Mouse (Mus musculus) midbrain, postnatal 0 days (tissue): Measurements from ENCODE around the gene Tha1. TPM values are rescaled to one million over a fixed set of nuclear protein-coding genes. Genes with fewer than 3 reads are reported as not detected.

Experiments used
- ATAC-seq: fragments of 200-750 bp; cut with Nextera tagmentation; 2 replicates; pipeline ENCODE4 v1.8.0; 2017; ENCODE audit warnings: moderate number of reproducible peaks, mild to moderate bottlenecking, moderate TSS enrichment, moderate library complexity; ENCODE audit not compliant: low FRiP score
- DNase-seq: peaks from one replicate; pipeline ENCODE4 v3.0.0-alpha.2; 2015; ENCODE audit warnings: low spot score
- H3K27ac ChIP-seq: fragments of 300-500 bp; sonication (generic); 2 replicates; pipeline ENCODE4 v1.5.1; 2014; ENCODE audit warnings: low read depth, mild to moderate bottlenecking, low read length, mixed read lengths
- H3K27me3 ChIP-seq: fragments of 300-500 bp; sonication (generic); 2 replicates; pipeline ENCODE4 v1.6.1; 2014; ENCODE audit warnings: low read length, control low read depth, mixed read lengths; ENCODE audit not compliant: insufficient read depth
- H3K36me3 ChIP-seq: fragments of 300-500 bp; sonication (generic); 2 replicates; pipeline ENCODE4 v1.6.1; 2014; ENCODE audit warnings: low read length, control low read depth, mixed read lengths; ENCODE audit not compliant: insufficient read depth
- H3K4me1 ChIP-seq: fragments of 300-500 bp; sonication (generic); 2 replicates; pipeline ENCODE4 v1.6.1; 2014; ENCODE audit warnings: mild to moderate bottlenecking, control low read depth, antibody characterized with exemption, low read length, mixed read lengths; ENCODE audit not compliant: insufficient read depth
- H3K4me2 ChIP-seq: fragments of 300-500 bp; sonication (generic); 2 replicates; pipeline ENCODE4 v1.6.1; 2014; ENCODE audit warnings: low read depth, mild to moderate bottlenecking, low read length, mixed read lengths; ENCODE audit not compliant: poor library complexity, severe bottlenecking
- H3K4me3 ChIP-seq: fragments of 300-500 bp; sonication (generic); 2 replicates; pipeline ENCODE4 v1.5.1; 2014; ENCODE audit warnings: low read depth, mild to moderate bottlenecking, low read length, moderate library complexity
- H3K9ac ChIP-seq: fragments of 300-500 bp; sonication (generic); replicated peaks from 2 replicates; pipeline ENCODE4 v1.6.1; 2014; ENCODE audit warnings: mild to moderate bottlenecking, low read length, moderate library complexity, mixed read lengths; ENCODE audit not compliant: poor library complexity, severe bottlenecking
- H3K9me3 ChIP-seq: fragments of 300-500 bp; sonication (generic); 2 replicates; pipeline ENCODE4 v1.6.1; 2016; ENCODE audit warnings: low read length, control low read depth
- CTCF ChIP-seq: IDR thresholded peaks from 2 replicates; pipeline ENCODE4 v1.5.1; 2016; ENCODE audit warnings: antibody characterized with exemption, mild to moderate bottlenecking
- WGBS: fragments of 180-500 bp; shearing (Covaris S2); extraction: QIAGEN DNeasy Blood & Tissue Kit; methylation state at CpG from one replicate; pipeline ENCODE4 v1.1.7; 2014; 5-methylcytosine and 5-hydroxymethylcytosine counted together
- polyA plus RNA-seq: library from polyadenylated mRNA; unstranded; fragments of >200 nt; fragmentation: Nextera tagmentation; extraction: Ambion mirVana; gene quantifications from 2 replicates; pipeline ENCODE4 v1.2.1, GENCODE M21; 2015
- total RNA-seq: library from RNA; depleted of rRNA; stranded (reverse); fragments of >200 nt; gene quantifications from 2 replicates; pipeline ENCODE4 v1.2.3, GENCODE M21; 2014; rRNA removed

Tha1 gene
- total and polyA plus RNA-seq, 2 experiments from 2014 or later = 3.0 to 3.8 TPM

- Histone ChIP-seq H3K4me3 (no peak overlapping the region), H3K9me3 (no peaks in the 10 kb centered on the region), H3K27ac (no peak overlapping the region), H3K36me3 (no peaks in the 10 kb centered on the region), H3K9ac (no peak overlapping the region), H3K27me3 (no peaks in the 10 kb centered on the region), H3K4me2 (no peak overlapping the region), H3K4me1 (0 out of 2 replicates have a peak, but pooled peaks cover 1% of the 10 kb centered on the region)
- WGBS = 100% methylated on average over 7 of the region's 7 CpGs
- TF ChIP-seq CTCF = no peak
- DNase-seq (no peak), ATAC-seq (no peak)
Observed at GRCm38 (mm10) chr11:117820173-117820572, 53.1 kb downstream of the Tha1 start.

GRCm38 (mm10) chr11:117819095-117819494, 54.2 kb downstream of the Tha1 start:
- DNase-seq (no peak), ATAC-seq (no peak)
- Histone ChIP-seq H3K27me3 (no peaks in the 10 kb centered on the region), H3K27ac (no peak overlapping the region), H3K4me2 (no peak overlapping the region), H3K9me3 (no peaks in the 10 kb centered on the region), H3K4me1 (no peaks in the 10 kb centered on the region), H3K9ac (no peak overlapping the region), H3K4me3 (no peak overlapping the region), H3K36me3 (no peaks in the 10 kb centered on the region)
- 58% methylated on average over 8 of the region's 8 CpGs for WGBS
- no peak for TF ChIP-seq CTCF

Other genes with a start within 250 kb of the Tha1 start
- gene Tnrc6c, start 219.2 kb downstream of the Tha1 start, total RNA-seq = 78.4 and 79.8 TPM in 2 replicates
- gene Tnrc6c, start 219.2 kb downstream of the Tha1 start, polyA plus RNA-seq = 22.8 and 26.5 TPM in 2 replicates
- gene Tmc8, start 91.4 kb downstream of the Tha1 start, total RNA-seq = 0.33 and 3.2 TPM in 2 replicates
- 0.79 and 1.2 TPM in 2 replicates for gene Tmc8, start 91.4 kb downstream of the Tha1 start, polyA plus RNA-seq
- gene Tmc6, start 91.3 kb downstream of the Tha1 start, total RNA-seq = 2.8 and 3.9 TPM in 2 replicates
- gene Tmc6, start 91.3 kb downstream of the Tha1 start, polyA plus RNA-seq = 2.2 and 3.1 TPM in 2 replicates
- gene 6030468B19Rik, start 75.8 kb downstream of the Tha1 start, total RNA-seq = not detected in 2 replicates
- not detected in 2 replicates for gene 6030468B19Rik, start 75.8 kb downstream of the Tha1 start, polyA plus RNA-seq
- 2.4 TPM in 1 of 2 replicates, not detected in the other for gene Gm20708, start 63.8 kb downstream of the Tha1 start, total RNA-seq
- gene Gm20708, start 63.8 kb downstream of the Tha1 start, polyA plus RNA-seq = 1.2 and 2.7 TPM in 2 replicates
- gene Syngr2, start 63.8 kb downstream of the Tha1 start, total RNA-seq = 18.8 and 25.3 TPM in 2 replicates
- 14.0 and 14.6 TPM in 2 replicates for gene Syngr2, start 63.8 kb downstream of the Tha1 start, polyA plus RNA-seq
- gene Afmid, start 47.6 kb downstream of the Tha1 start, total RNA-seq = 5.1 and 11.1 TPM in 2 replicates
- 9.1 and 10.4 TPM in 2 replicates for gene Afmid, start 47.6 kb downstream of the Tha1 start, polyA plus RNA-seq
- gene Tk1, start 47.4 kb downstream of the Tha1 start, total RNA-seq = 6.3 and 8.8 TPM in 2 replicates
- gene Tk1, start 47.4 kb downstream of the Tha1 start, polyA plus RNA-seq = 6.0 and 6.5 TPM in 2 replicates
- 3.2 and 6.0 TPM in 2 replicates for gene Birc5, start 24.2 kb downstream of the Tha1 start, total RNA-seq
- gene Birc5, start 24.2 kb downstream of the Tha1 start, polyA plus RNA-seq = 13.1 and 13.2 TPM in 2 replicates
- gene Tmem235, start 12.7 kb downstream of the Tha1 start, total RNA-seq = 0.16 TPM in 1 of 2 replicates, not detected in the other
- not detected in 2 replicates for gene Tmem235, start 12.7 kb downstream of the Tha1 start, polyA plus RNA-seq
- gene Socs3, start 96.6 kb upstream of the Tha1 start, total RNA-seq = 7.3 and 8.5 TPM in 2 replicates
- gene Socs3, start 96.6 kb upstream of the Tha1 start, polyA plus RNA-seq = 4.4 and 4.9 TPM in 2 replicates
- gene Pgs1, start 112.8 kb upstream of the Tha1 start, total RNA-seq = 62.0 and 72.2 TPM in 2 replicates
- 55.0 and 61.8 TPM in 2 replicates for gene Pgs1, start 112.8 kb upstream of the Tha1 start, polyA plus RNA-seq